Mouse (Mus musculus) bone marrow macrophage, adult 2 months (primary cell): Measurements from ENCODE around the gene Zgpat.

ENCODE experiments used
- CTCF ChIP-seq: IDR thresholded peaks from 2 replicates; pipeline ENCODE4 v1.5.1; 2012; ENCODE audit warnings: low read depth, mild to moderate bottlenecking, low read length, moderate library complexity
- POLR2A ChIP-seq: IDR thresholded peaks from 2 replicates; pipeline ENCODE4 v1.6.1; 2012; ENCODE audit warnings: mild to moderate bottlenecking, low read depth, low read length, borderline replicate concordance

DNA sequence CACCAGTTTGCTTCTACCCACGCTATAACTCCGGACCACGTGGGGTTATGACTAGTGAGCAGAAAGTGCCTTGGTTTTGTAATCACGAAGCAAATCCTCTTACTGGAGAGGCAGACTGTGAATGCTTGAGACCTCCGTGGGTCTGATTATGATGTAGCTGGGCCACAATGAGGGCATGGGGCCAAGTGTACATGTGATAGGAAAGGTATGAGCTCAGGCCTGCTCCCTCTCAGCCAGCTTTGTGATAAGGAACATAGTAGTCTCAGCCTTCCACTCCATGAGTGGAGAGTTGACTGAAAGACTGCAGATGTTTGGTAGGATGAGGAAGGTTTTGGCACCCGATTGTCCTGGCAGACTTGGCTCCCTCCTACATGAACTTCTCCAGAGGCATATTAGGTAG, 22.0 kb upstream of the Zgpat start:
- TF ChIP-seq CTCF = no peak
- no peak for TF ChIP-seq POLR2A
